Mouse (Mus musculus): ENCODE measurements at regions not wholly inside any gene's neighbourhood (a gene's known extent, or its start where the extent isn't known, plus 50 kb on each side); places are given as distances from the start of the nearest gene placed in this dataset.
A peak's percentile ranks its signal among the peaks of the same experiment; 100 is the strongest.

GRCm38 (mm10) chr9:120754151-120754550 lies 174.9 kb upstream of the Ctnnb1 start:
- intact Hi-C loops (cut with DNase I; ENCODE audit: low total_unique reads) = no loop called here
- DNase-seq = no peak

GRCm38 (mm10) chr9:120755486-120755885 lies 173.5 kb upstream of the Ctnnb1 start:
- no peak for DNase-seq
- intact Hi-C loops (cut with DNase I; ENCODE audit: low total_unique reads) = no loop called here

- intact Hi-C loops (cut with DNase I; ENCODE audit: low total_unique reads) = no loop called here
- DNase-seq = no peak
These were observed 171.0 kb upstream of the Ctnnb1 start for GRCm38 (mm10) chr9:120758003-120758402.

- DNase-seq = no peak
- intact Hi-C loops (cut with DNase I; ENCODE audit: low total_unique reads) = no loop called here
These were observed 170.4 kb upstream of the Ctnnb1 start for GRCm38 (mm10) chr9:120758632-120759031.

- intact Hi-C loops (cut with DNase I; ENCODE audit: low total_unique reads) = no loop called here
- peak; percentile 72 for DNase-seq
These were observed 169.2 kb upstream of the Ctnnb1 start for GRCm38 (mm10) chr9:120759771-120760170.

GRCm38 (mm10) chr9:120763802-120764201 lies 165.2 kb upstream of the Ctnnb1 start:
- intact Hi-C loops (cut with DNase I; ENCODE audit: low total_unique reads) = no loop called here
- DNase-seq = no peak

- intact Hi-C loops (cut with DNase I; ENCODE audit: low total_unique reads) = no loop called here
- DNase-seq = no peak
These were observed 164.4 kb upstream of the Ctnnb1 start for GRCm38 (mm10) chr9:120764663-120765062.

- intact Hi-C loops (cut with DNase I; ENCODE audit: low total_unique reads) = no loop called here
- no peak for DNase-seq
These were observed 163.7 kb upstream of the Ctnnb1 start for GRCm38 (mm10) chr9:120765292-120765691.

- DNase-seq = no peak
- intact Hi-C loops (cut with DNase I; ENCODE audit: low total_unique reads) = no loop called here
These were observed 162.1 kb upstream of the Ctnnb1 start for GRCm38 (mm10) chr9:120766881-120767280.

GRCm38 (mm10) chr9:120767396-120767795 lies 161.6 kb upstream of the Ctnnb1 start:
- intact Hi-C loops (cut with DNase I; ENCODE audit: low total_unique reads) = no loop called here
- DNase-seq = no peak

GRCm38 (mm10) chr9:120769056-120769455 lies 160.0 kb upstream of the Ctnnb1 start:
- intact Hi-C loops (cut with DNase I; ENCODE audit: low total_unique reads) = no loop called here
- DNase-seq = no peak

- intact Hi-C loops (cut with DNase I; ENCODE audit: low total_unique reads) = no loop called here
- no peak for DNase-seq
These were observed 159.3 kb upstream of the Ctnnb1 start for GRCm38 (mm10) chr9:120769679-120770078.

GRCm38 (mm10) chr9:120770886-120771285 lies 158.1 kb upstream of the Ctnnb1 start:
- intact Hi-C loops (cut with DNase I; ENCODE audit: low total_unique reads) = no loop called here
- DNase-seq = no peak

- intact Hi-C loops (cut with DNase I; ENCODE audit: low total_unique reads) = no loop called here
These were observed 157.0 kb upstream of the Ctnnb1 start for GRCm38 (mm10) chr9:120771896-120772530.

GRCm38 (mm10) chr9:120774251-120774650 lies 154.8 kb upstream of the Ctnnb1 start:
- intact Hi-C loops (cut with DNase I; ENCODE audit: low total_unique reads) = no loop called here
- no peak for DNase-seq

More at GRCm38 (mm10) chr9:120771896-120772530, 157.0 kb upstream of the Ctnnb1 start:
- no peak for DNase-seq

- intact Hi-C loops (cut with DNase I; ENCODE audit: low total_unique reads) = no loop called here
- no peak for DNase-seq
These were observed 154.2 kb upstream of the Ctnnb1 start for GRCm38 (mm10) chr9:120774772-120775171.

GRCm38 (mm10) chr9:120775721-120776120 lies 153.3 kb upstream of the Ctnnb1 start:
- DNase-seq = no peak
- intact Hi-C loops (cut with DNase I; ENCODE audit: low total_unique reads) = no loop called here

- intact Hi-C loops (cut with DNase I; ENCODE audit: low total_unique reads) = no loop called here
- peak; percentile 27 for DNase-seq
These were observed 152.5 kb upstream of the Ctnnb1 start for GRCm38 (mm10) chr9:120776456-120777001.

- no peak for DNase-seq
- intact Hi-C loops (cut with DNase I; ENCODE audit: low total_unique reads) = no loop called here
These were observed 152.0 kb upstream of the Ctnnb1 start for GRCm38 (mm10) chr9:120777016-120777415.

GRCm38 (mm10) chr9:120777501-120777900 lies 151.5 kb upstream of the Ctnnb1 start:
- no peak for DNase-seq

GRCm38 (mm10) chr9:120778423-120778822 lies 150.6 kb upstream of the Ctnnb1 start:
- no peak for DNase-seq
- intact Hi-C loops (cut with DNase I; ENCODE audit: low total_unique reads) = no loop called here

More at GRCm38 (mm10) chr9:120777501-120777900, 151.5 kb upstream of the Ctnnb1 start:
- intact Hi-C loops (cut with DNase I; ENCODE audit: low total_unique reads) = no loop called here

GRCm38 (mm10) chr9:120794210-120794609 lies 134.8 kb upstream of the Ctnnb1 start:
- intact Hi-C loops (cut with DNase I; ENCODE audit: low total_unique reads) = no loop called here
- DNase-seq = no peak

Data from gastrocnemius, postnatal 14 days (tissue).